Comparison of ENCODE assay signal across 8 mouse cellular contexts in the genomic region with DNA sequence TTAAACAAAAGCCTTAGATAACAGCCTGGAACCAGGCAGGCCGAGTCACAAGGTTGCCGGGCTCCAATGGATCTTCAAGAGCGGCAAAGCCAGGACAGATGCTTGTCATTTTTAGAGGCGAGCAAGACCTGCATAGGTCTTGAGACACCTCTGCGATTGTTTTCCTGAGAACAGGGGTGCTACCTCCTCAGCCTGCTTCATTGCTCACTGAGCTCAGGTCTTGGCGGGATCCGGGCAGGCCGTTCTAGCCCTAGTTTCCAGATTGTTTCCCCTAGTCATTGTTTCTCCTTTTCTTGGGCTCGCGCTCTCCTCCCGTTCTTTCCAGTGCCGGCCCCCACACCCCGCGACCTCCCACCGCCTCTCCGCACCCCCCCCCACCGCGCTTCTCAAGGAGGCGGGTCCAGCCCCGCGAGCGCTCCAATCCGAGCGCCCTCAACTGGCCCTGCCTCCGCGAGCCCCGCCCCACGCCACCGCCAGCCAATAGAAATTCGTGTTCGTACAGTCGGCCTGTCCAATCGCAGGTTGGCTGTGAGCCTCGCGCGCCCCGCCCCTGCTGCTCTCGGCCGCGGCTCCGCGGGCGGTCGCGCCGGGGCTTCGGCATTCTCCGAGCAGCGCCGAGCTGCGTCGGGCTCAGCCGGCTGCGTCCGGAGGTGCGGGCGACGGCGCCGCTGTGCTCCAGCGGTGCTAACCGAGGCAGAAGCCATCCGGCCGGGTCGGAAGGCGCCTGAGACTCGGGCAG. TPM values are rescaled to one million over a fixed set of nuclear protein-coding genes. Genes with fewer than 3 reads are reported as not detected.
A peak's percentile ranks its signal among the peaks of the same experiment; 100 is the strongest.
DNase-seq lines count a peak whose midpoint lies in the region; ATAC-seq lines count a peak whose summit lies in the region.

A gene (plus strand): TSS at position 600 of the 739 bp plus-strand sequence.

- no peaks in the 10 kb centered on the region for H3K27me3 ChIP-seq in forebrain, embryonic 10.5 days (ENCODE audit: poor library complexity, severe bottlenecking)
- H3K27me3 ChIP-seq in heart, embryonic 15.5 days = no peaks in the 10 kb centered on the region
- peaks cover 63% of the 10 kb centered on the region for H3K27me3 ChIP-seq in liver, embryonic 15.5 days
- no peaks in the 10 kb centered on the region for H3K27me3 ChIP-seq in neural tube, embryonic 12.5 days (replicated peaks)

- peak within 1 kb of the TSS; percentile 95 for H3K9ac ChIP-seq in heart, embryonic 15.5 days
- H3K9ac ChIP-seq in liver, embryonic 15.5 days = peak within 1 kb of the TSS; percentile 75
- H3K9ac ChIP-seq in neural tube, embryonic 12.5 days = peak within 1 kb of the TSS; percentile 95

- ATAC-seq in CD4-positive, CD25-positive, alpha-beta regulatory T cell, adult 4 months = peak; percentile 87
- ATAC-seq in heart, embryonic 15.5 days (replicated peaks; ENCODE audit: insufficient number of reproducible peaks, insufficient read depth, low FRiP score, low read depth) = peak; percentile 93
- ATAC-seq in liver, embryonic 15.5 days (ENCODE audit: insufficient read depth) = peak; percentile 91
- peak; percentile 95 for ATAC-seq in neural tube, embryonic 12.5 days (ENCODE audit: low FRiP score, low read depth)

- H3K4me1 ChIP-seq in forebrain, embryonic 10.5 days = peaks cover 71% of the 10 kb centered on the region
- peaks cover 53% of the 10 kb centered on the region for H3K4me1 ChIP-seq in heart, embryonic 15.5 days (replicated peaks)
- peaks cover 38% of the 10 kb centered on the region for H3K4me1 ChIP-seq in liver, embryonic 15.5 days (replicated peaks)
- peaks cover 54% of the 10 kb centered on the region for H3K4me1 ChIP-seq in neural tube, embryonic 12.5 days

- H3K9me3 ChIP-seq in forebrain, embryonic 10.5 days = no peaks in the 10 kb centered on the region
- H3K9me3 ChIP-seq in heart, embryonic 15.5 days (replicated peaks) = no peaks in the 10 kb centered on the region
- no peaks in the 10 kb centered on the region for H3K9me3 ChIP-seq in liver, embryonic 15.5 days (replicated peaks)
- no peaks in the 10 kb centered on the region for H3K9me3 ChIP-seq in neural tube, embryonic 12.5 days

- H3K4me3 ChIP-seq in forebrain, embryonic 10.5 days = peak within 1 kb of the TSS; percentile 66
- peak within 1 kb of the TSS; percentile 93 for H3K4me3 ChIP-seq in heart, embryonic 15.5 days
- H3K4me3 ChIP-seq in liver, embryonic 15.5 days (replicated peaks) = peak within 1 kb of the TSS; percentile 78
- H3K4me3 ChIP-seq in neural tube, embryonic 12.5 days = peak within 1 kb of the TSS; percentile 87

- peak within 1 kb of the TSS; percentile 93 for H3K27ac ChIP-seq in forebrain, embryonic 10.5 days
- H3K27ac ChIP-seq in heart, embryonic 15.5 days = peak within 1 kb of the TSS; percentile 93
- H3K27ac ChIP-seq in liver, embryonic 15.5 days (replicated peaks) = peak within 1 kb of the TSS; percentile 81
- H3K27ac ChIP-seq in neural tube, embryonic 12.5 days = peak within 1 kb of the TSS; percentile 86

- DNase-seq in c-Kit-negative CD71-positive TER-119-positive erythroid progenitor cells, embryonic 14.5 days (ENCODE audit: low read depth, low spot score) = peak; percentile 80
- DNase-seq in forebrain, embryonic 10.5 days (ENCODE audit: extremely low spot score, low spot score) = peak; percentile 99
- peak; percentile 99 to 100 for DNase-seq in kidney, postnatal 36 days
- peak; percentile 94 for DNase-seq in telencephalon, adult 2 months (ENCODE audit: low read depth, low spot score)

- peak within 1 kb of the TSS; percentile 94 for H3K4me2 ChIP-seq in heart, embryonic 15.5 days
- H3K4me2 ChIP-seq in liver, embryonic 15.5 days = peak within 1 kb of the TSS; percentile 100
- H3K4me2 ChIP-seq in neural tube, embryonic 12.5 days (replicated peaks) = peak within 1 kb of the TSS; percentile 90

- no peaks in the 10 kb centered on the region for H3K36me3 ChIP-seq in forebrain, embryonic 10.5 days (replicated peaks)
- H3K36me3 ChIP-seq in heart, embryonic 15.5 days = no peaks in the 10 kb centered on the region
- H3K36me3 ChIP-seq in liver, embryonic 15.5 days (replicated peaks) = no peaks in the 10 kb centered on the region
- H3K36me3 ChIP-seq in neural tube, embryonic 12.5 days = no peaks in the 10 kb centered on the region

- under 1% methylated on average over 67 of the region's 67 CpGs for WGBS in forebrain, embryonic 10.5 days
- WGBS in heart, embryonic 15.5 days = under 1% methylated on average over 67 of the region's 67 CpGs
- under 1% methylated on average over 65 of the region's 67 CpGs for WGBS in liver, embryonic 15.5 days (ENCODE audit: insufficient replicate concordance)
- under 1% methylated on average over 67 of the region's 67 CpGs for WGBS in neural tube, embryonic 12.5 days

RNA-seq across cellular contexts. Expression of the gene that starts here (rescaled TPM):
- polyA plus RNA-seq in CD4-positive, CD25-positive, alpha-beta regulatory T cell, adult 4 months (2017; shearing (Covaris generic)) = 10 to 100 TPM; 50.6 to 55.5 TPM
- polyA plus RNA-seq in forebrain, embryonic 10.5 days (2016; fragmentation: Nextera tagmentation; extraction: Ambion mirVana) = 7.3 and 7.8 TPM in 2 replicates
- polyA plus RNA-seq in heart, embryonic 15.5 days (2015; fragmentation: Nextera tagmentation; extraction: Ambion mirVana) = 4.8 and 8.6 TPM in 2 replicates
- polyA plus RNA-seq in liver, embryonic 15.5 days (2015; fragmentation: Nextera tagmentation; extraction: Ambion mirVana) = 1.3 and 2.2 TPM in 2 replicates
- polyA plus RNA-seq in neural tube, embryonic 12.5 days (2016; fragmentation: Nextera tagmentation; extraction: Ambion mirVana) = 11.5 and 14.4 TPM in 2 replicates

Comparison
In these comparisons a context has a peak if more than half of its experiments do, and no peak if none do; other contexts are left out.
1. Peak in every context shown above with its lines: DNase-seq, ATAC-seq, H3K4me3 ChIP-seq and H3K27ac ChIP-seq.